Mouse (Mus musculus): ENCODE measurements around the gene Icos. TPM values are rescaled to one million over a fixed set of nuclear protein-coding genes. Genes with fewer than 3 reads are reported as not detected.
A peak's percentile ranks its signal among the peaks of the same experiment; 100 is the strongest.

Icos gene
- polyA plus RNA-seq (2014; fragmentation: Nextera tagmentation; extraction: Ambion mirVana) = 0.08 TPM in 1 of 2 replicates, not detected in the other

DNA sequence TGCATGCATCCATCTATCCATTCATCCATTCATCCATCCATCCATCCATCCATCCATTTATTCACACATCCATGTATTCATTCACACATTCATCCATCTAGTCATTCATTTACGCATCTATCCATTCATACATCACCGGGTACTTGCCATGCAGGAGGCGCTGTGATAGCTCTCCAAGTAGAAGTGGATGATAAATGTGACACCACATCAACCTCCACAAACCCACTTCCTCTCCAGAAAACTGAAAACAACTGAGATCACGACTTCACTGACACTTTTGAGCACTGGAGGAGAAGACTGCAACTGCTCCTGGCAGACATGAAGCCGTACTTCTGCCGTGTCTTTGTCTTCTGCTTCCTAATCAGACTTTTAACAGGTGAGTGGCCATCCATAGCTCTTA, at the start of gene Icos:
Icos (plus strand) TSS at position 287 of the 400 bp plus-strand sequence.
- H3K27me3 ChIP-seq (ENCODE audit: control insufficient read depth, insufficient read depth, low read length) = no peaks in the 10 kb centered on the region
- H3K4me1 ChIP-seq (ENCODE audit: control insufficient read depth, insufficient read depth, low read length) = no peaks in the 10 kb centered on the region
- 86% methylated on average over 6 of the region's 6 CpGs for WGBS

DNA sequence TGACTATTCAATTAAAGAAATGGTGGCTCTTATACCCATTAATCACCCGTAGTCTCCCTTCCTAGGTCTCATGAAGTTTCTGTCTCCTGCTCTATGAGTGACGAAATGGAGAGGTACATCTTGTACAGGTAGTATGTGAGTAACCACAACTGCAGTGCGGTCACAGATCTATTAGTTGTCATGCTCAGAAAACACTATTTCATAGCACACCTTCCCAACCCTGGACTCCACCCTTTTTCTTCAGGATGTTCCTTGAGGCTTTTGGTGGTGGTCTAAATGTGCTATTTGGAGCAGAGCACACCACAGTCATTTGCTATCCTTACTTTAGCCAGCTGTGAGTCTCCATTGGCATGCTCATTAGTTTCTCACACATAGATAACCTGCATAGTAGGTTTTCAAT, 48.7 kb upstream of the Icos start:
- H3K27ac ChIP-seq (ENCODE audit: low read depth, low read length) = no peak overlapping the region
- no peak overlapping the region for H3K4me3 ChIP-seq (ENCODE audit: low read depth, low read length)
- no peaks in the 10 kb centered on the region for H3K27me3 ChIP-seq (ENCODE audit: control insufficient read depth, insufficient read depth, low read length)
- no peak for ATAC-seq (ENCODE audit: low read depth)
- WGBS = 95% methylated on average over 3 of the region's 3 CpGs
- no peak overlapping the region for H3K9ac ChIP-seq (replicated peaks; ENCODE audit: low read depth, low read length)
- H3K4me2 ChIP-seq (ENCODE audit: low read depth, low read length) = no peak overlapping the region
- H3K4me1 ChIP-seq (ENCODE audit: control insufficient read depth, insufficient read depth, low read length) = no peaks in the 10 kb centered on the region
- no peaks in the 10 kb centered on the region for H3K9me3 ChIP-seq (ENCODE audit: control insufficient read depth, low read length)
- no peaks in the 10 kb centered on the region for H3K36me3 ChIP-seq (ENCODE audit: control insufficient read depth, insufficient read depth, low read length)

More for the DNA sequence above, at the start of gene Icos:
- Histone ChIP-seq H3K27ac (ENCODE audit: low read depth, low read length) (no peak within 1 kb of the TSS), H3K4me2 (ENCODE audit: low read depth, low read length) (no peak within 1 kb of the TSS), H3K36me3 (ENCODE audit: control insufficient read depth, insufficient read depth, low read length) (no peaks in the 10 kb centered on the region), H3K4me3 (ENCODE audit: low read depth, low read length) (no peak within 1 kb of the TSS), H3K9me3 (ENCODE audit: control insufficient read depth, low read length) (no peaks in the 10 kb centered on the region), H3K9ac (replicated peaks; ENCODE audit: low read depth, low read length) (no peak within 1 kb of the TSS)
- no peak for ATAC-seq (ENCODE audit: low read depth)

DNA sequence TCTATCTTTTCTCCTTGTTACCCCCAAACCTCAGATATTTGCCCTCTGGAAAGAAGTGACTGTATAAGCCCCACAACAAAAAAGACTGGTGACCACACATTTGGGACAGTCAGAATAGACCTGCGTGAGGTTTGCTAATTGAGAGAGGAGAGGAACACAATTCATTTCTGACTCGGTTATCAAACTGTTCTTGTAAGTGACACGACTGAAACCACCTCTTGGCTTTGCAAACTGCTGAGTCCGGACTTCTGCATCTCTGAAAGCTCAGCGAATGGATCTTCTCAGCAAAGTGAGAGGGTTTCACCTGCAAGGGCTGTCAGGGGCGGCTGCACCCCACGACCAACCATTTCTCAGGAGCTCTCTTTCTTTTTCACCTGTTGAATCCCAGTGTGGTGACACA, 47.3 kb upstream of the Icos start:
- H3K4me1 ChIP-seq (ENCODE audit: control insufficient read depth, insufficient read depth, low read length) = no peaks in the 10 kb centered on the region
- no peak overlapping the region for H3K9ac ChIP-seq (replicated peaks; ENCODE audit: low read depth, low read length)
- H3K4me3 ChIP-seq (ENCODE audit: low read depth, low read length) = no peak overlapping the region
- no peaks in the 10 kb centered on the region for H3K36me3 ChIP-seq (ENCODE audit: control insufficient read depth, insufficient read depth, low read length)
- no peak overlapping the region for H3K4me2 ChIP-seq (ENCODE audit: low read depth, low read length)
- no peak for ATAC-seq (ENCODE audit: low read depth)
- WGBS = 90% methylated on average over 7 of the region's 7 CpGs
- no peak overlapping the region for H3K27ac ChIP-seq (ENCODE audit: low read depth, low read length)
- H3K9me3 ChIP-seq (ENCODE audit: control insufficient read depth, low read length) = no peaks in the 10 kb centered on the region
- H3K27me3 ChIP-seq (ENCODE audit: control insufficient read depth, insufficient read depth, low read length) = no peaks in the 10 kb centered on the region

DNA sequence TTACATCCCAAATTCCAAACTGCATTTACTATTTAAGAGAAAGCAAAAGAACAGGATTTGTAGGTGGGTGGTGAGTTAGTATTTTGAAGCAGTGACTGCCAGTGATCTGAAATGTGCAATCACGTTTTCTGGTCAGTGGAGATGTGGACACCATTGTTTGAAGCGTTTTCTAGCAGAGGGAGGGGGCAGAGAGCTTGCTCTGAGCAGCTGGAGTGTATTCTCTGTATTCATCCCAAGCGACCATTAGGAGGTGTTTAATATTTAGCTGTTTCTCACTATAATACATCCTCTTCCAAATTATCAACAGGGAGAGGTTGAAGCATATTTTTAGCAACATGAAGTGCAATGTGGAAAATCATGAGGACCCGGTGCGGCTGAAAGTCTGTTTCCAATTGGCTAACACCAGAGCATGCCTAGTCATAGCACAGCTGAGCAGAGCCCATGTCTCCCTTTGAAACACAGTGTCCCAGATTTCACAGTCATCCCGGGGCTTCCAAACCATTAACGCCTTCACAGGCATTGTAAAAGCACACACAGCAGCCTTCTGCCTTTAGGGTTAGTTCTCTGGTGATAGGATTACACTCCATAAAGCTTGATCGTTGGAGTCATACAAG, 41.7 kb upstream of the Icos start:
- 24% methylated on average over 8 of the region's 8 CpGs for WGBS
- no peak overlapping the region for H3K9ac ChIP-seq (replicated peaks; ENCODE audit: low read depth, low read length)
- no peak overlapping the region for H3K4me3 ChIP-seq (ENCODE audit: low read depth, low read length)
- H3K27me3 ChIP-seq (ENCODE audit: control insufficient read depth, insufficient read depth, low read length) = no peaks in the 10 kb centered on the region
- no peaks in the 10 kb centered on the region for H3K4me1 ChIP-seq (ENCODE audit: control insufficient read depth, insufficient read depth, low read length)
- no peaks in the 10 kb centered on the region for H3K9me3 ChIP-seq (ENCODE audit: control insufficient read depth, low read length)
- H3K27ac ChIP-seq (ENCODE audit: low read depth, low read length) = peak overlapping the region; percentile 52; the same call in 1 of the 2 replicates
- peak; percentile 79 for ATAC-seq (ENCODE audit: low read depth)
- H3K4me2 ChIP-seq (ENCODE audit: low read depth, low read length) = peak overlapping the region; percentile 29; the same call in 1 of the 2 replicates
- no peaks in the 10 kb centered on the region for H3K36me3 ChIP-seq (ENCODE audit: control insufficient read depth, insufficient read depth, low read length)

DNA sequence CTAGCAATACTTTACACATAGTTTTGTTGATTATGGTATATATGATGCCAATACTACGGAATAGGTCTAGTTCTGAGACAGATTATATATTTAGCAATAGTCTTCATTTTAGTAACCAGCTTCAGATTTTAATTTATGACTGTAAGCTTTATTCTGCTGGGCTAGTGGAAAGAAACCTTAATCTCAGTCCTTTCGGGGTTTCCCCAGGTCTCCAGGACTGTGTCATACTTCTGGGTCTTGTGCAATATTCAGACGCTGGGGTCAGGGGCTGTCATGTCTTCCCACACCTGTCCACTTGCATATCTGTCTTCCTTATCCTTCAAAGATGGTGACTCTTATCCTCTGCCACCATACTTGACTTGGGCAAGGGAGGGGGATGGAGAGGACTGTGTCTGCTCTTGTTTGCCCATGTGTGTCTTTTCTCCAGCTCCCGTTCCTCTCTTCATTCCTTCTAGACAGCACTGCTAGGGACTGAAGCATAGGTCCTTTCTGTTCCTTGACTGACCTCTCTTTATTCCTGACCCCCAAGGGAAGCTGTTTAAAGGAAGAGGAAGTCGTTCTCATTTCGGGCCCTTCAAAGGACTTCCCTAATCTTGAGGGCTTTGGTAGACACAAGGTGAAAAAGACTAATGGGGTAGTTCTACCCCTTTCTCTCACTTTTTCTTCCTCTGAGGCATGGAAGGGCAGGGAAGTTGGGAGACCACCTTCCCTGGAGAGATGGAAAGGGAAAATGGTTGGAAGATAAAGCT, 40.6 kb upstream of the Icos start:
- Histone ChIP-seq H3K4me2 (ENCODE audit: low read depth, low read length) (no peak overlapping the region), H3K27me3 (ENCODE audit: control insufficient read depth, insufficient read depth, low read length) (no peaks in the 10 kb centered on the region), H3K9ac (replicated peaks; ENCODE audit: low read depth, low read length) (no peak overlapping the region), H3K36me3 (ENCODE audit: control insufficient read depth, insufficient read depth, low read length) (no peaks in the 10 kb centered on the region), H3K9me3 (ENCODE audit: control insufficient read depth, low read length) (no peaks in the 10 kb centered on the region), H3K27ac (ENCODE audit: low read depth, low read length) (no peak overlapping the region), H3K4me3 (ENCODE audit: low read depth, low read length) (no peak overlapping the region), H3K4me1 (ENCODE audit: control insufficient read depth, insufficient read depth, low read length) (no peaks in the 10 kb centered on the region)
- 87% methylated on average over 6 of the region's 6 CpGs for WGBS
- no peak for ATAC-seq (ENCODE audit: low read depth)

DNA sequence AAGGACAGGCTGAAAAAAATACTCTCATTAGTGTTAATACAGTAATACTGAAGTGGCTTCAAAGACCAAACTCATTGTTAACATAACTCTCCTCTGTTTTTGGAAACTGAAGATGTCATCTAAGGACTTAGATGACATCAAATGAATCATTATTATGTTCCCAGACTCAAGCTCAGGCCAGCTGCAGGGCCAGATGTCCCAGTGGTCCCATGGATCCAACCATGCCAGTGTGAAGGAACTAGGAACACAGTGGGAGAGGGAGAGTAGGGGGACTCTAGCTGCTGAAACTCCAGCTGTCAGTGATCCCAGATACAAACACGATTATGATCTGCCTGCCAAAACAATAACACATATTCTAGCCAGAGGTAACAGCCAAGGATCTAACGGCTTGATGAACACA, 39.5 kb upstream of the Icos start:
- 72% methylated on average over 2 of the region's 2 CpGs for WGBS
- H3K27me3 ChIP-seq (ENCODE audit: control insufficient read depth, insufficient read depth, low read length) = no peaks in the 10 kb centered on the region
- no peaks in the 10 kb centered on the region for H3K9me3 ChIP-seq (ENCODE audit: control insufficient read depth, low read length)
- H3K4me1 ChIP-seq (ENCODE audit: control insufficient read depth, insufficient read depth, low read length) = no peaks in the 10 kb centered on the region
- H3K27ac ChIP-seq (ENCODE audit: low read depth, low read length) = no peak overlapping the region
- no peaks in the 10 kb centered on the region for H3K36me3 ChIP-seq (ENCODE audit: control insufficient read depth, insufficient read depth, low read length)
- H3K9ac ChIP-seq (replicated peaks; ENCODE audit: low read depth, low read length) = no peak overlapping the region
- H3K4me2 ChIP-seq (ENCODE audit: low read depth, low read length) = no peak overlapping the region
- ATAC-seq (ENCODE audit: low read depth) = no peak
- no peak overlapping the region for H3K4me3 ChIP-seq (ENCODE audit: low read depth, low read length)

DNA sequence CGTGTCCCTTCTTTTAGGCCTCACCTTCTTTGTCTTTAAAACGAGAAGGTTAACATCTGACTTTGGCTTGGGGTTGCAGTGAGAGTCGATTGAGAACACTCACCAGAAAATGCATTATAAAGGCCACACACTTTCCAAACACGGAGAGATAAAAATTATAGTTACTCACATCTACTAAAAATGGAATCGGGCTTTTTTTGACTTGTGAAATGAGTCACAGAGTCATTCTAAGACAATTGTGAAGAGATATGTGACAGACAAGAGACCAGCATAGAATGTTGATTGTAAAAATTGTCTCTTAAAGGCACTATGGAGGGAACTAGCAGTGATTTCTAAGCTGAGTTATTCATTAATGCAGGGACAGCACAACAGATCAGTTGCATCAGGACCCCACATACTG, 38.8 kb upstream of the Icos start:
- no peak for ATAC-seq (ENCODE audit: low read depth)
- Histone ChIP-seq H3K9ac (replicated peaks; ENCODE audit: low read depth, low read length) (no peak overlapping the region), H3K4me3 (ENCODE audit: low read depth, low read length) (no peak overlapping the region), H3K36me3 (ENCODE audit: control insufficient read depth, insufficient read depth, low read length) (no peaks in the 10 kb centered on the region), H3K4me2 (ENCODE audit: low read depth, low read length) (no peak overlapping the region), H3K27me3 (ENCODE audit: control insufficient read depth, insufficient read depth, low read length) (no peaks in the 10 kb centered on the region), H3K4me1 (ENCODE audit: control insufficient read depth, insufficient read depth, low read length) (no peaks in the 10 kb centered on the region), H3K27ac (ENCODE audit: low read depth, low read length) (no peak overlapping the region), H3K9me3 (ENCODE audit: control insufficient read depth, low read length) (no peaks in the 10 kb centered on the region)
- 89% methylated on average over 5 of the region's 5 CpGs for WGBS

DNA sequence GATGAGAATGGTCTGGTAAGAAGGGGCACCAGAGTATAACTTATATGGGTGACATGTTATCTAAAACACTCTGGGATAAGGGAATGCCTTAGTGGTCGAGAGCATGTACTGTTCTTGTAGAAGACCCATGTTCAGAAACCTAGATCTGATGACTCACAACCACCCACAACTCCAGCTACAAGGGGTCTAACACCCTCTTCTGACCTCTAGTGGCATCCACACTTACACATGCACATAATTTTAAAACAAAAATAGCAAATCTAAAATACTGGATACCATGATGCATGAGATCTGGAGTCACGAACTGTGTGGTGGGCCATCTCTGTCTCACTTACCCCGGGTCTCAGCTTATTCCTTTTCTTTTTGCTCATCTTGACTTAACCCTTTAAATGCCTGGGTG, 37.7 kb upstream of the Icos start:
- H3K4me2 ChIP-seq (ENCODE audit: low read depth, low read length) = no peak overlapping the region
- H3K36me3 ChIP-seq (ENCODE audit: control insufficient read depth, insufficient read depth, low read length) = no peaks in the 10 kb centered on the region
- no peak overlapping the region for H3K9ac ChIP-seq (replicated peaks; ENCODE audit: low read depth, low read length)
- H3K27me3 ChIP-seq (ENCODE audit: control insufficient read depth, insufficient read depth, low read length) = no peaks in the 10 kb centered on the region
- H3K9me3 ChIP-seq (ENCODE audit: control insufficient read depth, low read length) = no peaks in the 10 kb centered on the region
- H3K4me1 ChIP-seq (ENCODE audit: control insufficient read depth, insufficient read depth, low read length) = no peaks in the 10 kb centered on the region
- WGBS = 81% methylated on average over 3 of the region's 3 CpGs
- no peak overlapping the region for H3K27ac ChIP-seq (ENCODE audit: low read depth, low read length)
- ATAC-seq (ENCODE audit: low read depth) = no peak
- H3K4me3 ChIP-seq (ENCODE audit: low read depth, low read length) = no peak overlapping the region

DNA sequence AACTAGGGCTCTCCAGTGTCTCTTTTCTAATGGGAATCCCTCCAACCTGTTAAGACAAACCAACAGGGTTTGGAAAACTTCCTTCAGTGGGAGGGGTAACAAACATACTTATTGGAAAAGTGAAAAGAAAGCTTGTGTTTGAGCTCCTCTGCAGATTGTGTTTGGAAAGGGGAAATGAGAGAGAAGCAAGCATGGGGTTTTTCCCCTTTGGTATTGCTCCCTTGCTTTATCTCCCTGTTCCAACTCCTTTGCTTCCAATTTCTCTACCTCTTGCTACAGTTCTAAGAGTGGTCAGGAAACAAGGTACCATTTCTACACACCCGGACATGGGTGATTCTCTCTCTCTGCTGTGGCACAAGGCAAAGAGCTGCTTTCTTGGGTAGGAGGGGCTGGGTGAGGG, 37.1 kb upstream of the Icos start:
- Histone ChIP-seq H3K27me3 (ENCODE audit: control insufficient read depth, insufficient read depth, low read length) (no peaks in the 10 kb centered on the region), H3K4me3 (ENCODE audit: low read depth, low read length) (no peak overlapping the region), H3K9ac (replicated peaks; ENCODE audit: low read depth, low read length) (no peak overlapping the region), H3K4me1 (ENCODE audit: control insufficient read depth, insufficient read depth, low read length) (no peaks in the 10 kb centered on the region), H3K4me2 (ENCODE audit: low read depth, low read length) (no peak overlapping the region), H3K36me3 (ENCODE audit: control insufficient read depth, insufficient read depth, low read length) (no peaks in the 10 kb centered on the region), H3K27ac (ENCODE audit: low read depth, low read length) (no peak overlapping the region), H3K9me3 (ENCODE audit: control insufficient read depth, low read length) (no peaks in the 10 kb centered on the region)
- WGBS = 84% methylated on average over 1 of the region's 1 CpGs
- ATAC-seq (ENCODE audit: low read depth) = no peak

Measured in neural tube, embryonic 14.5 days (tissue).